Mouse (Mus musculus): ENCODE measurements around the gene Vezt.

DNA sequence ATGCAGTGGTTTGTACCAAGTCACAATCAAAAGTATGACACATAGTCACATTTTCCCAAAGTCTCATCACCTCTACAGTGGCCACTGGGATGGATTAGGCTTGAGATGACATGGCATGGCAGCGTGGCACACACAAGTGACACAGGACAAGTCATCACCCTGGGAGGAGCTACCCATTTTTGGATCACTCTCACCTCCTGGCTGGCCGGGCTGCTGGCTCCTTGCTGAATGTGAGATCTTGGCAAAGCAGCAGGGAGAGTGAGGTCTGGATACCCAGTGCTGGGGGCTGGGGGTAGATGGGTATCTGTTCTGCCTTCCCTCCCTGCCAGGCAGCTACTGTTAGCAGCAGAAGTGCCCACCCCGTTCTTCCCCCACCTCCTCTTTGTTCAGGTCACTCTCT, 31.3 kb upstream of the Vezt start:
- TF ChIP-seq CTCF (conservative IDR thresholded peaks at IDR 0.05 in 1 of 2, IDR thresholded peaks at IDR 0.05 in 1 of 2; ENCODE audit: low read depth in 2 of 2, low read length in 2 of 2) (no peak), POLR2A (IDR thresholded peaks at IDR 0.05; ENCODE audit: low read depth, low read length) (no peak)

All from CH12.LX (cell line).